Mouse (Mus musculus) thymus, postnatal 36 days (tissue): ENCODE results near the gene Ephb3.
A peak's percentile ranks its signal among the peaks of the same experiment; 100 is the strongest.

Experiments used
- DNase-seq, 2 experiments: peaks; one replicate each; pipeline ENCODE4 v3.0.0; 2022; ENCODE audit warnings: mixed read lengths in 2 of 2

Gene Ephb3

GRCm38 (mm10) chr16:21208001-21208565, 3.5 kb downstream of the Ephb3 start:
- no peak for DNase-seq

GRCm38 (mm10) chr16:21209290-21209689, 4.7 kb downstream of the Ephb3 start:
- DNase-seq, result no peak

- no peak for DNase-seq
Observed at GRCm38 (mm10) chr16:21210204-21210603, 5.6 kb downstream of the Ephb3 start.

GRCm38 (mm10) chr16:21210667-21211338, 6.2 kb downstream of the Ephb3 start:
- DNase-seq, result no peak

- DNase-seq, result no peak
Observed at GRCm38 (mm10) chr16:21211501-21211900, 6.9 kb downstream of the Ephb3 start.

- DNase-seq, result no peak
Observed at GRCm38 (mm10) chr16:21212369-21212768, 7.8 kb downstream of the Ephb3 start.

- no peak for DNase-seq
Observed at GRCm38 (mm10) chr16:21213939-21214338, 9.4 kb downstream of the Ephb3 start.

- no peak for DNase-seq
Observed at GRCm38 (mm10) chr16:21214803-21215202, 10.2 kb downstream of the Ephb3 start.

GRCm38 (mm10) chr16:21216047-21216446, 11.5 kb downstream of the Ephb3 start:
- DNase-seq, result no peak

GRCm38 (mm10) chr16:21217233-21217632, 12.7 kb downstream of the Ephb3 start:
- no peak for DNase-seq

GRCm38 (mm10) chr16:21219656-21220055, 15.1 kb downstream of the Ephb3 start:
- no peak for DNase-seq

- DNase-seq, result no peak
Observed at GRCm38 (mm10) chr16:21223038-21223437, 18.5 kb downstream of the Ephb3 start.

GRCm38 (mm10) chr16:21224648-21225240, 20.2 kb downstream of the Ephb3 start:
- DNase-seq, result no peak

GRCm38 (mm10) chr16:21226629-21227028, 22.1 kb downstream of the Ephb3 start:
- DNase-seq, result no peak

GRCm38 (mm10) chr16:21235135-21235534, 30.6 kb downstream of the Ephb3 start:
- DNase-seq, result no peak

GRCm38 (mm10) chr16:21238722-21239121, 34.2 kb downstream of the Ephb3 start:
- DNase-seq, result no peak

GRCm38 (mm10) chr16:21240547-21240946, 36.0 kb downstream of the Ephb3 start:
- DNase-seq, result no peak

GRCm38 (mm10) chr16:21241030-21241429, 36.5 kb downstream of the Ephb3 start:
- no peak for DNase-seq

GRCm38 (mm10) chr16:21242946-21243345, 38.4 kb downstream of the Ephb3 start:
- no peak for DNase-seq

- DNase-seq, result no peak
Observed at GRCm38 (mm10) chr16:21244803-21245202, 40.2 kb downstream of the Ephb3 start.

GRCm38 (mm10) chr16:21245387-21245786, 40.8 kb downstream of the Ephb3 start:
- DNase-seq, result no peak

GRCm38 (mm10) chr16:21245931-21246390, 41.4 kb downstream of the Ephb3 start:
- peak; percentile 63 to 68 for DNase-seq

GRCm38 (mm10) chr16:21246391-21247036, 42.0 kb downstream of the Ephb3 start:
- DNase-seq, result no peak

- DNase-seq, result no peak
Observed at GRCm38 (mm10) chr16:21247037-21247432, 42.5 kb downstream of the Ephb3 start.
